Mouse (Mus musculus): ENCODE measurements at regions not wholly inside any gene's neighbourhood (a gene's known extent, or its start where the extent isn't known, plus 50 kb on each side); places are given as distances from the start of the nearest gene placed in this dataset.
A peak's percentile ranks its signal among the peaks of the same experiment; 100 is the strongest.

- no peak for DNase-seq
Observed at GRCm38 (mm10) chr14:66479181-66479580, 470.2 kb upstream of the Gulo start.

- no peak for DNase-seq
Observed at GRCm38 (mm10) chr14:66478562-66478961, 469.6 kb upstream of the Gulo start.

- no peak for DNase-seq
Observed at GRCm38 (mm10) chr14:66475026-66475425, 466.0 kb upstream of the Gulo start.

DNA sequence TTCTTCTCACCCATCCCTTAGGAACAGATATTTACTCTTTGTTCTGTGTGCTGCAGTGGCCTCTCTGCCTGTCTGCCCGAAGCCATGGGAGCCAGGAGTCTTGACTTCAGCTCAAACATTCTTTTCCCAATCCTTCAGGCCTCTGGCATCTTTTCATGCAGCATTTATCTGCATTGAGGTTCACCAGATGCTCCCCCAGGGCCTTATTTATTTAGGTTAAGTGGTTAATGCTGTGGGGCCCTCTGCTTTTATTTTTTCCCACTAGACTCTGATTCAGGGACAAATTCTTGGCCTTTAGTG lies 464.2 kb upstream of the Gulo start:
- no peak for DNase-seq

DNA sequence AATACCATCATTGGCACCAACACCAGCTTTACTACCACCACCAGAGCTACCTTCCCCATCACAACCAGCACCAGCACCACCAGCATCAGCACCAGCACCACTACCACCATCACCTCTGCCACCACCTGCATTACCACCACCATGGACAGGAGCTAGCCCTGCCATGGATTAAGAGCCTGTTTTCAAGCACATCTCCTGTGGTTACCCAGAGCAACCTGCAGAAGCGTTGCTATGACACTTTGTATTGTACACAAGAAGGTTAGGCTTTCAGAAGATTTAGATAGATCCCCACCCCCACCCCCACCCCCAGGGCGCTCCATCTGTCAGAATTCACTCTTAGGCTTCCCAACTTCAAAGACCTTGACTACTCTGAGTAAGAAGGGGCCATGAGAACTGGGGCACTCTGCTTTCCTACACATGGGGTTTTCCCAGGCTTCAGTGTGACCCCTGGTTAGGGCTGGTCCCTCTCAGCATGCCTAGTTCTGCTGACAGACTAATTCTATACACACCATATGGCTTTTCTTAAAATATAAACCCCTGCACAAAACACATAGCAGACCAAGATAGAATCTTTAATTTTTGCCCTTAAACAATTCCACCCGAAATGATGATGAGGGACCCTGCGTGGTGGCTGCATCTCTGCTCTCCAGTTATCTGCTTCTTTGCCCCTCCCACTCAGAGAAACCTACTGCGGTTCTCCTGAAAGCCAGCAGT lies 463.7 kb upstream of the Gulo start:
- DNase-seq, result no peak

DNA sequence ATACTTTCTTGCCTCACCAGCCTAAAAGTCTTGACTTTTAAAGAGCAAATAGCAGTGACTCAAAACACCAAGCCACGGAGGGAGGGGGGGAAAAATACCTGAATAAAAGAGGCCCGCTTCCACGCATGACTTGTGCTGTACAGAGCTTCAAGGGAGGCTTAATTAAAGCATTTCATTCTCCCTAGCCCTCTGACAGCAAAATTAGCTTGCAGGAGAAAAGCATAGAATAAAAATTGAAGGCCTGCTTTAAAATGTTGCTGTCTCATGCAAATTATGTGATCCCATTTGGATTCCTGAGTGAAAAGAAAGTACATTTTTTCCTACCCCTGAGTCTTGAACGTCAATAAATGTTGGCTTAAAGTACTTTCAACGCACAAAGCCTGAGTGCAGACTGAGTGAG lies 453.1 kb upstream of the Gulo start:
- no peak for DNase-seq

DNA sequence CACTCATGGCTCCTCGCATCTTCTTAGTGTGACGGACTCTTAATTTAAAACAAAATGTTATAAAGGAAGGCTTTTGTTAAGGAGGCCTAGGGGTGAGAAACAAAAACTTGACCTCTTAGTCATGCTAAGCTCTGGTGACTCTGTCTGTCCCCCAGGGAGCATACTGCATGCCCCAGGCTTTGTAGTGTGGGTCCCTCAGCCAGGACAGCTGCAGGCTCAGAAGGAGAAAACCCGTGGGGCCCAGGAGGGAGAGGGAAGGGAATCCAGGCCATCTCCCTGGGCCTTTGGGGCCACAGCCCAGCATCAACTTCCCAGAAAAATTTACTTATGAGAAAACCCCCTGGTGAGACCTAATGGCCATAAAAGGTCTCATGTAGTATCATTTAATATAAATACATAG lies 451.8 kb upstream of the Gulo start:
- no peak for DNase-seq

- DNase-seq, result no peak
Observed at GRCm38 (mm10) chr14:66458696-66459095, 449.7 kb upstream of the Gulo start.

DNA sequence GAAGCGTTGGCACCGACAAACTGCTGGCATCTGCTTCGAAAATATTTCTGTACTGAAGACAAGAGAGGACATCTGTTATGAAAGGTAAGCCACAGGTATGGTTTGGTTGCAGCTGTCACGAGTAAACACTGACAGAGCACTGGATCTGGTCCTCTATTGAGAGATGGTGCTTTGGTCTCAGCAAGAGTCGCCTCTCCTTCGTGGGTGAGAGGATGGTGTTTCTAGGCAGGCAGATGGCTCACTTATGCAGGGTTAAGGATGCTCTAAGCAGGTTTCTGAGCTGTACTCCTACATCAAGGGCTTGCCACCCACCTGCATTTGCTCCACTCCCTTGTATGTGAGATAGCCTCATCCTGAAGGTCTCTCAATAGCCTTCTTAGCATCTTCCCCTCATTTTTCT lies 448.3 kb upstream of the Gulo start:
- no peak for DNase-seq

DNA sequence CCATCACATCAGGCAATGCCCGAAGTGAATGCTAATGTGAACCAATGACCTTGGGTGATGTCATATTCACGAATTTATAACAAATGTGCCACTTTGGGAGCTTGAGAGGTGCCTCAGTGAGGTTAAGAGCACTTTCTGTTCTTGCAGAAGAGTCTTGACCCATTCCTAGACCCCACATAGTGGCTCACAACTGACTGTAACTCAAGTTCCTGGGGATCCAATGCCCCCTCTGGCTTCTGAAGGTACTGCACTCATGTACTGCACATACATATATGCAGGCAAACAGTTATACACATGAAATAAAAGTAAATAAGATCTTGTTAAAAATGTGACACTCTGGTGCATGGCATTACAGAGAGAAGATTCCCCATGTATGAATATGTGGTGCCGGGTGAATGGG lies 443.8 kb upstream of the Gulo start:
- no peak for DNase-seq

- no peak for DNase-seq
Observed at GRCm38 (mm10) chr14:66450351-66450750, 441.3 kb upstream of the Gulo start.

- no peak for DNase-seq
Observed at GRCm38 (mm10) chr14:66442576-66442975, 433.6 kb upstream of the Gulo start.

DNA sequence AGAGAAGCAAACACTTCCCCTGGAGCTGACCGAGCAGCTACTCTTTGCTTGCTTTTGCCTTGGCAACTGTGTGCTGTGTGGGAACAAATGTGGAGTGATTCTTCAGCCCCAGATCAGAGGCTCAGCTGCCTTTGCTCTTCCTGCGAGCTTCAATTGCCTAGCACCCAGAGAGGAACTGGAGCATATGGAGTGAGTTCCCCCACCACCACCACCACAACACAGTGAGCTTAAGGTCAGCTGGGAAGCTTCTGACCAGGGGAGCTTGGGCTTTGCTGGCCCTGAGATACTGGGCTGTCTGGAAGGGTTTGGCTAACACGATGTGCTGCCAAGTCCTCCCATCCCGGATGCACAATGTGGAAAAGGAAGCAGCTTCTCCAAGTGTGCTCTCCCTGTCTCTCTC lies 432.8 kb upstream of the Gulo start:
- peak; percentile 36 for DNase-seq

DNA sequence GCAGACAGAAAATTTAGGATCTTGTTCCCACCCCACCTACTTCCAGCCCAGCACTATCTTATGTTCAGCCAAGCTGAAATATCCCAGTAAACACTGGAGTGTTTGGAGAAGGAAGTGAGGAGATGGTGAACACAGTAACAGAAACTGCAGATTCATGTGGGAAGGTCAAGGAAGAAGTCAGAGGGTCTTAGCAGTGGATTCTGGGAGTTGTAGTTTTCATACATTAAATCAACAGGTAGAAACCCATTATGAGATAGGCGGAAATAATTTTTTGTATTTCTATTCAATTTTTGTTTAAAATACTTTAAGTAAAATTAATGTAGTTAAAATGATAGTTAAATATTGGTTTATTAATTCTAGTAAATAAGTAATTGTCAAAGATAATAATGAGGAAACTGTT lies 429.6 kb upstream of the Gulo start:
- no peak for DNase-seq

DNA sequence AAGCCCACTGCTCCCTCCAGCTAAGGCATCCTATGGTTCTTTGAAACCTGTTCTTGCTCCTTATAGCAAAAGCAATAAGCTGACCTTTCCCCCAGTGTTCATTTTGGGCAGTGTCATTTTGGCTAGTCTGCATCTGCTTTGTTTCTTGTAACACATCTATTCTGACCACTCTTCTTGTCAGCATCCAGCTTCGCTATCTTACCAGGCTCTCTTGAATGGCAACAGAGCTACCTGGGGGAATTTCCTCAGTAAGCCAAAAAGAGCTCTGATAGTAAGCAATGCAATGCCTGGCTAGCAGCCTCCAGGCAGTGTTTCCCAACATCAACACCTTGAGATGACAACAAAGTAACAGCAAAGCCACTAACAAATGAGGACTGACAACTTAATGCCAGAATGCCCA lies 429.0 kb upstream of the Gulo start:
- no peak for DNase-seq

DNA sequence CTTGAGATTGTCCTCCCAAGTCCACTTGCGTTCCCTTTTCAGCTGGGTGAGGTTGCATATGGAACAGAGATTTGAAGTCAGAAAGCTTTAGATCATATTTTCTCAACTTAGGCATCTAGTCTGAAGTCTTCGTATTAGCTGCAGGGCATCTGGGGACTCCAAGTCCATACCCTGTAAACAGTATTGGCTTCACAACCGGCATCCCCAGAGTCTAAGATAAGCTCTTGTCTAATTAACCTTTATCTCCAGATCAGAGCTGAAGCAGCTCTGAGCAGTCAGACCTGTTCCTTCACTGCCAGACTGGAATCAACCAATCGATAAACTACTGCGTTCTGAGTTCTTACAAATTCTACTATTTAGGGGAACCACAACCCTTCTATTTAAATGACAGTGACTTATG lies 422.6 kb upstream of the Gulo start:
- no peak for DNase-seq

GRCm38 (mm10) chr14:66424141-66424540 lies 415.1 kb upstream of the Gulo start:
- peak; percentile 5 for DNase-seq
